Mouse (Mus musculus): ENCODE results near the gene Stx4a. TPM values are rescaled to one million over a fixed set of nuclear protein-coding genes. Genes with fewer than 3 reads are reported as not detected.

Gene Stx4a
- polyA plus RNA-seq, 1 experiment: 19.4 TPM

- H3K36me3 ChIP-seq (ENCODE audit: control insufficient read depth, insufficient read depth, low read length): no peaks in the 10 kb centered on the region
- TF ChIP-seq CTCF (IDR thresholded peaks at IDR 0.05; ENCODE audit: control insufficient read depth, insufficient read depth, insufficient replicate concordance, low read depth, low read length) (no peak), POLR2A (IDR thresholded peaks at IDR 0.05; ENCODE audit: control insufficient read depth, low read depth, low read length) (no peak)
- peaks cover 2% of the 10 kb centered on the region; the same call in 1 of the 2 replicates for H3K4me1 ChIP-seq (ENCODE audit: control insufficient read depth, insufficient read depth, low read length)
- peak overlapping the region; percentile 27; the same call in 1 of the 2 replicates for H3K27ac ChIP-seq (ENCODE audit: control insufficient read depth, insufficient read depth, low read depth, low read length)
- H3K4me3 ChIP-seq (ENCODE audit: control insufficient read depth, low read depth, low read length): no peak overlapping the region
- H3K27me3 ChIP-seq (ENCODE audit: control insufficient read depth, insufficient read depth, low read length): no peaks in the 10 kb centered on the region
Observed at GRCm38 (mm10) chr7:127815116-127815665, 8.9 kb upstream of the Stx4a start.

- Histone ChIP-seq H3K4me1 (ENCODE audit: control insufficient read depth, insufficient read depth, low read length) (peaks cover 2% of the 10 kb centered on the region; the same call in 1 of the 2 replicates), H3K4me3 (ENCODE audit: control insufficient read depth, low read depth, low read length) (no peak overlapping the region), H3K36me3 (ENCODE audit: control insufficient read depth, insufficient read depth, low read length) (no peaks in the 10 kb centered on the region), H3K27me3 (ENCODE audit: control insufficient read depth, insufficient read depth, low read length) (no peaks in the 10 kb centered on the region), H3K27ac (ENCODE audit: control insufficient read depth, insufficient read depth, low read depth, low read length) (peak overlapping the region; percentile 40)
- no peak for TF ChIP-seq POLR2A (IDR thresholded peaks at IDR 0.05; ENCODE audit: control insufficient read depth, low read depth, low read length)
- peak; percentile 24; the same call in 1 of the 2 replicates for TF ChIP-seq CTCF (IDR thresholded peaks at IDR 0.05; ENCODE audit: control insufficient read depth, insufficient read depth, insufficient replicate concordance, low read depth, low read length)
Observed at GRCm38 (mm10) chr7:127815954-127816821, 7.9 kb upstream of the Stx4a start.

- H3K27me3 ChIP-seq (ENCODE audit: control insufficient read depth, insufficient read depth, low read length): no peaks in the 10 kb centered on the region
- TF ChIP-seq CTCF (IDR thresholded peaks at IDR 0.05; ENCODE audit: control insufficient read depth, insufficient read depth, insufficient replicate concordance, low read depth, low read length) (no peak), POLR2A (IDR thresholded peaks at IDR 0.05; ENCODE audit: control insufficient read depth, low read depth, low read length) (no peak)
- H3K4me3 ChIP-seq (ENCODE audit: control insufficient read depth, low read depth, low read length): no peak overlapping the region
- peaks cover 2% of the 10 kb centered on the region; the same call in 1 of the 2 replicates for H3K4me1 ChIP-seq (ENCODE audit: control insufficient read depth, insufficient read depth, low read length)
- no peak overlapping the region for H3K27ac ChIP-seq (ENCODE audit: control insufficient read depth, insufficient read depth, low read depth, low read length)
- H3K36me3 ChIP-seq (ENCODE audit: control insufficient read depth, insufficient read depth, low read length): no peaks in the 10 kb centered on the region
Observed at GRCm38 (mm10) chr7:127817053-127817452, 7.0 kb upstream of the Stx4a start.

- H3K36me3 ChIP-seq (ENCODE audit: control insufficient read depth, insufficient read depth, low read length): no peaks in the 10 kb centered on the region
- TF ChIP-seq CTCF (IDR thresholded peaks at IDR 0.05; ENCODE audit: control insufficient read depth, insufficient read depth, insufficient replicate concordance, low read depth, low read length): no peak
- TF ChIP-seq POLR2A (IDR thresholded peaks at IDR 0.05; ENCODE audit: control insufficient read depth, low read depth, low read length): no peak
- peaks cover 2% of the 10 kb centered on the region; the same call in 1 of the 2 replicates for H3K4me1 ChIP-seq (ENCODE audit: control insufficient read depth, insufficient read depth, low read length)
- H3K27me3 ChIP-seq (ENCODE audit: control insufficient read depth, insufficient read depth, low read length): no peaks in the 10 kb centered on the region
- no peak overlapping the region for H3K4me3 ChIP-seq (ENCODE audit: control insufficient read depth, low read depth, low read length)
- no peak overlapping the region for H3K27ac ChIP-seq (ENCODE audit: control insufficient read depth, insufficient read depth, low read depth, low read length)
Observed at GRCm38 (mm10) chr7:127817776-127818175, 6.3 kb upstream of the Stx4a start.

- Histone ChIP-seq H3K27ac (ENCODE audit: control insufficient read depth, insufficient read depth, low read depth, low read length) (no peak overlapping the region), H3K4me3 (ENCODE audit: control insufficient read depth, low read depth, low read length) (no peak overlapping the region), H3K27me3 (ENCODE audit: control insufficient read depth, insufficient read depth, low read length) (no peaks in the 10 kb centered on the region), H3K4me1 (ENCODE audit: control insufficient read depth, insufficient read depth, low read length) (peaks cover 14% of the 10 kb centered on the region), H3K36me3 (ENCODE audit: control insufficient read depth, insufficient read depth, low read length) (no peaks in the 10 kb centered on the region)
- TF ChIP-seq CTCF (IDR thresholded peaks at IDR 0.05; ENCODE audit: control insufficient read depth, insufficient read depth, insufficient replicate concordance, low read depth, low read length) (no peak), POLR2A (IDR thresholded peaks at IDR 0.05; ENCODE audit: control insufficient read depth, low read depth, low read length) (no peak)
Observed at GRCm38 (mm10) chr7:127820836-127821509, 3.1 kb upstream of the Stx4a start.

- no peaks in the 10 kb centered on the region for H3K27me3 ChIP-seq (ENCODE audit: control insufficient read depth, insufficient read depth, low read length)
- peaks cover 14% of the 10 kb centered on the region for H3K4me1 ChIP-seq (ENCODE audit: control insufficient read depth, insufficient read depth, low read length)
- H3K4me3 ChIP-seq (ENCODE audit: control insufficient read depth, low read depth, low read length): no peak overlapping the region
- H3K27ac ChIP-seq (ENCODE audit: control insufficient read depth, insufficient read depth, low read depth, low read length): no peak overlapping the region
- TF ChIP-seq POLR2A (IDR thresholded peaks at IDR 0.05; ENCODE audit: control insufficient read depth, low read depth, low read length): no peak
- no peak for TF ChIP-seq CTCF (IDR thresholded peaks at IDR 0.05; ENCODE audit: control insufficient read depth, insufficient read depth, insufficient replicate concordance, low read depth, low read length)
- H3K36me3 ChIP-seq (ENCODE audit: control insufficient read depth, insufficient read depth, low read length): no peaks in the 10 kb centered on the region
Observed at GRCm38 (mm10) chr7:127822494-127822893, 1.6 kb upstream of the Stx4a start.
